Mouse (Mus musculus): ENCODE measurements at regions not wholly inside any gene's neighbourhood (a gene's known extent, or its start where the extent isn't known, plus 50 kb on each side); places are given as distances from the start of the nearest gene placed in this dataset.
"Not testable (repeated sequence)": the region's sequence is repeated elsewhere in the genome, so short reads cannot be mapped to it uniquely, and the experiment has no call there.

- TF ChIP-seq POLR2A (IDR thresholded peaks at IDR 0.05; ENCODE audit: insufficient read depth, low read depth, low read length); CTCF (IDR thresholded peaks at IDR 0.05); EP300 (IDR thresholded peaks at IDR 0.05; ENCODE audit: insufficient read depth, low read depth, low read length): not testable (repeated sequence)
Observed at GRCm38 (mm10) chr10:7343736-7344135, 129.7 kb downstream of the Ulbp1 start.
